Mouse (Mus musculus) central nervous system, embryonic 11.5 days (tissue): Measurements from ENCODE around the gene Npdc1. TPM values are rescaled to one million over a fixed set of nuclear protein-coding genes. Genes with fewer than 3 reads are reported as not detected.

Experiments
- polyA plus RNA-seq: library from polyadenylated mRNA; depleted of rRNA; stranded (reverse); fragments of >200 nt; gene quantifications from 2 replicates; pipeline ENCODE4 v1.2.3, GENCODE M21; 2012; rRNA removed

Npdc1 gene
- 146 and 170 TPM in 2 replicates for polyA plus RNA-seq

GRCm38 (mm10) chr2:25399051-25399450 lies at the start of gene Npdc1:
Gene Npdc1 (plus strand): TSS chr2:25399351.

GRCm38 (mm10) chr2:25356208-25357079 lies 42.7 kb upstream of the Npdc1 start, which contains the start of gene Dpp7:
Gene Dpp7 (minus strand): TSS chr2:25356359.

GRCm38 (mm10) chr2:25365091-25365761 lies 33.9 kb upstream of the Npdc1 start, which contains the start of gene Uap1l1:
Gene Uap1l1 (minus strand): TSS chr2:25365682.

GRCm38 (mm10) chr2:25371764-25372643 lies 27.1 kb upstream of the Npdc1 start, which contains the start of gene Sapcd2:
Gene Sapcd2 (plus strand): TSS chr2:25372321.

GRCm38 (mm10) chr2:25395721-25396596 lies 3.2 kb upstream of the Npdc1 start, which contains the start of gene Entpd2:
Gene Entpd2 (plus strand): TSS chr2:25395874.

GRCm38 (mm10) chr2:25422587-25423410 lies 23.6 kb downstream of the Npdc1 start, which contains the start of gene Fut7:
Gene Fut7 (plus strand): TSS chr2:25423267.

GRCm38 (mm10) chr2:25428442-25429236 lies 29.5 kb downstream of the Npdc1 start, which contains the start of gene Abca2:
Gene Abca2 (plus strand): TSS chr2:25428703.

GRCm38 (mm10) chr2:25456205-25456953 lies 57.2 kb downstream of the Npdc1 start, which contains the start of gene Clic3:
Gene Clic3 (plus strand): TSS chr2:25456838.

Other genes starting within 250 kb of the Npdc1 start
- 61.4 and 82.9 TPM in 2 replicates for gene Nrarp, start 218.6 kb upstream of the Npdc1 start, polyA plus RNA-seq
- gene Tor4a, start 202.5 kb upstream of the Npdc1 start, polyA plus RNA-seq, result 1.9 and 2.3 TPM in 2 replicates
- 76.7 and 116 TPM in 2 replicates for gene Nelfb, start 187.9 kb upstream of the Npdc1 start, polyA plus RNA-seq
- gene Stpg3, start 184.7 kb upstream of the Npdc1 start, polyA plus RNA-seq, result not detected in 2 replicates
- 0.14 TPM in 1 of 2 replicates, not detected in the other for gene Fam166a, start 180.6 kb upstream of the Npdc1 start, polyA plus RNA-seq
- gene Tubb4b, start 174.6 kb upstream of the Npdc1 start, polyA plus RNA-seq, result 438 and 534 TPM in 2 replicates
- 0.04 TPM in 1 of 2 replicates, not detected in the other for gene Slc34a3, start 165.0 kb upstream of the Npdc1 start, polyA plus RNA-seq
- 0.02 TPM in 1 of 2 replicates, not detected in the other for gene Rnf224, start 162.6 kb upstream of the Npdc1 start, polyA plus RNA-seq
- gene Rnf208, start 157.1 kb upstream of the Npdc1 start, polyA plus RNA-seq, result 25.3 and 26.0 TPM in 2 replicates
- gene Cysrt1, start 156.9 kb upstream of the Npdc1 start, polyA plus RNA-seq, result 0.16 TPM in 1 of 2 replicates, not detected in the other
- gene AL732309.1, start 152.5 kb upstream of the Npdc1 start, polyA plus RNA-seq, result 8.1 and 14.5 TPM in 2 replicates
- 22.0 and 23.7 TPM in 2 replicates for gene Tmem203, start 143.9 kb upstream of the Npdc1 start, polyA plus RNA-seq
- 4.1 and 4.2 TPM in 2 replicates for gene Tprn, start 136.7 kb upstream of the Npdc1 start, polyA plus RNA-seq
- 131 and 133 TPM in 2 replicates for gene Ssna1, start 126.9 kb upstream of the Npdc1 start, polyA plus RNA-seq
- gene Anapc2, start 126.9 kb upstream of the Npdc1 start, polyA plus RNA-seq, result 106 and 109 TPM in 2 replicates
- gene Tmem210, start 111.2 kb upstream of the Npdc1 start, polyA plus RNA-seq, result not detected in 2 replicates
- not detected in 2 replicates for gene Lrrc26, start 109.4 kb upstream of the Npdc1 start, polyA plus RNA-seq
- gene Grin1, start 80.2 kb upstream of the Npdc1 start, polyA plus RNA-seq, result 1.6 and 2.0 TPM in 2 replicates
- gene Man1b1, start 67.0 kb upstream of the Npdc1 start, polyA plus RNA-seq, result 29.2 and 34.9 TPM in 2 replicates
- 22.1 and 29.3 TPM in 2 replicates for gene Dpp7, start 43.0 kb upstream of the Npdc1 start, polyA plus RNA-seq
- gene Uap1l1, start 33.7 kb upstream of the Npdc1 start, polyA plus RNA-seq, result 2.9 and 5.3 TPM in 2 replicates
- gene Sapcd2, start 27.0 kb upstream of the Npdc1 start, polyA plus RNA-seq, result 64.9 and 72.9 TPM in 2 replicates
- 0.11 and 0.17 TPM in 2 replicates for gene Entpd2, start 3.5 kb upstream of the Npdc1 start, polyA plus RNA-seq
- gene Fut7, start 23.9 kb downstream of the Npdc1 start, polyA plus RNA-seq, result 0.06 and 0.31 TPM in 2 replicates
- 15.7 and 15.9 TPM in 2 replicates for gene Abca2, start 29.4 kb downstream of the Npdc1 start, polyA plus RNA-seq
- gene Clic3, start 57.5 kb downstream of the Npdc1 start, polyA plus RNA-seq, result 0.16 and 0.36 TPM in 2 replicates
- gene Paxx, start 61.7 kb downstream of the Npdc1 start, polyA plus RNA-seq, result 23.7 and 35.7 TPM in 2 replicates
- 0.34 and 0.41 TPM in 2 replicates for gene Ptgds, start 70.7 kb downstream of the Npdc1 start, polyA plus RNA-seq
- not detected in 2 replicates for gene Lcn12, start 94.6 kb downstream of the Npdc1 start, polyA plus RNA-seq
- 27.8 and 30.7 TPM in 2 replicates for gene Fbxw5, start 101.4 kb downstream of the Npdc1 start, polyA plus RNA-seq
- gene C8g, start 102.4 kb downstream of the Npdc1 start, polyA plus RNA-seq, result 3.8 and 4.0 TPM in 2 replicates
- gene Traf2, start 147.6 kb downstream of the Npdc1 start, polyA plus RNA-seq, result 16.0 and 18.2 TPM in 2 replicates
- 165 and 237 TPM in 2 replicates for gene Edf1, start 158.5 kb downstream of the Npdc1 start, polyA plus RNA-seq
- 8.2 and 8.8 TPM in 2 replicates for gene Mamdc4, start 175.5 kb downstream of the Npdc1 start, polyA plus RNA-seq
- gene Phpt1, start 175.9 kb downstream of the Npdc1 start, polyA plus RNA-seq, result 154 and 192 TPM in 2 replicates
- 1.2 and 1.4 TPM in 2 replicates for gene Ajm1, start 182.4 kb downstream of the Npdc1 start, polyA plus RNA-seq
- 88.7 and 111 TPM in 2 replicates for gene Rabl6, start 209.2 kb downstream of the Npdc1 start, polyA plus RNA-seq
- not detected in 2 replicates for gene Ccdc183, start 218.3 kb downstream of the Npdc1 start, polyA plus RNA-seq
- gene Tmem141, start 222.7 kb downstream of the Npdc1 start, polyA plus RNA-seq, result 9.4 and 18.8 TPM in 2 replicates
- 1.5 and 3.7 TPM in 2 replicates for gene Fcna, start 228.7 kb downstream of the Npdc1 start, polyA plus RNA-seq